Mouse (Mus musculus) liver, adult 2 months (tissue): Measurements from ENCODE around the gene Lrp3. TPM values are rescaled to one million over a fixed set of nuclear protein-coding genes. Genes with fewer than 3 reads are reported as not detected.

ENCODE experiments used
- DNase-seq: peaks from one replicate; pipeline ENCODE4 v3.0.0-alpha.2; 2011; ENCODE audit warnings: low read depth, low spot score; ENCODE audit errors: extremely low read depth
- H3K27ac ChIP-seq: fragments of 200-500 bp; replicated peaks from 2 replicates; pipeline ENCODE4 v1.5.1; 2012; ENCODE audit warnings: low read depth, mild to moderate bottlenecking, control low read depth, inconsistent platforms, low read length; ENCODE audit not compliant: insufficient read depth
- H3K27me3 ChIP-seq: fragments of 200-500 bp; 2 replicates; pipeline ENCODE4 v1.6.1; 2012; ENCODE audit warnings: mild to moderate bottlenecking, moderate library complexity, low read length, inconsistent platforms; ENCODE audit not compliant: control insufficient read depth, insufficient read depth
- H3K36me3 ChIP-seq: fragments of 200-500 bp; 2 replicates; pipeline ENCODE4 v1.6.1; 2012; ENCODE audit warnings: low read length, inconsistent platforms; ENCODE audit not compliant: control insufficient read depth, insufficient read depth
- H3K4me1 ChIP-seq: fragments of 200-500 bp; 2 replicates; pipeline ENCODE4 v1.6.1; 2011; ENCODE audit warnings: low read length; ENCODE audit not compliant: control insufficient read depth, insufficient read depth
- H3K4me3 ChIP-seq: fragments of 200-500 bp; 2 replicates; pipeline ENCODE4 v1.5.1; 2011; ENCODE audit warnings: low read depth, mild to moderate bottlenecking, control low read depth, low read length, moderate library complexity; ENCODE audit not compliant: insufficient read depth
- H3K79me2 ChIP-seq: fragments of 200-500 bp; 2 replicates; pipeline ENCODE4 v1.6.1; 2012; ENCODE audit warnings: inconsistent platforms, mild to moderate bottlenecking, low read length, moderate library complexity; ENCODE audit not compliant: control insufficient read depth, insufficient read depth
- H3K9ac ChIP-seq: fragments of 200-500 bp; 2 replicates; pipeline ENCODE4 v1.6.1; 2012; ENCODE audit warnings: low read depth, mild to moderate bottlenecking, control low read depth, inconsistent platforms, low read length
- CTCF ChIP-seq: fragments of 200-500 bp; IDR thresholded peaks from 2 replicates; pipeline ENCODE4 v1.5.1; 2011; ENCODE audit warnings: low read depth, low read length, control low read depth
- POLR2A ChIP-seq: fragments of 200-500 bp; IDR thresholded peaks from 2 replicates; pipeline ENCODE4 v1.6.1; 2011; ENCODE audit warnings: low read length, control low read depth; ENCODE audit not compliant: insufficient read depth; ENCODE audit errors: extremely low read depth
- WGBS: fragments of 180-500 bp; shearing (Covaris S2); methylation state at CpG from one replicate; pipeline ENCODE4 v1.1.7; 2018; 5-methylcytosine and 5-hydroxymethylcytosine counted together
- polyA plus RNA-seq: library from polyadenylated mRNA; depleted of rRNA; stranded (reverse); fragments of >200 nt; gene quantifications from 2 replicates; pipeline ENCODE4 v1.2.3, GENCODE M21; 2012
- total RNA-seq: library from RNA; depleted of rRNA; stranded (reverse); fragments of >200 nt; gene quantifications from 2 replicates; pipeline ENCODE4 v1.2.3, GENCODE M21; 2014

Lrp3 gene
- total and polyA plus RNA-seq, 2 experiments, result 6.1 to 15.2 TPM

DNA sequence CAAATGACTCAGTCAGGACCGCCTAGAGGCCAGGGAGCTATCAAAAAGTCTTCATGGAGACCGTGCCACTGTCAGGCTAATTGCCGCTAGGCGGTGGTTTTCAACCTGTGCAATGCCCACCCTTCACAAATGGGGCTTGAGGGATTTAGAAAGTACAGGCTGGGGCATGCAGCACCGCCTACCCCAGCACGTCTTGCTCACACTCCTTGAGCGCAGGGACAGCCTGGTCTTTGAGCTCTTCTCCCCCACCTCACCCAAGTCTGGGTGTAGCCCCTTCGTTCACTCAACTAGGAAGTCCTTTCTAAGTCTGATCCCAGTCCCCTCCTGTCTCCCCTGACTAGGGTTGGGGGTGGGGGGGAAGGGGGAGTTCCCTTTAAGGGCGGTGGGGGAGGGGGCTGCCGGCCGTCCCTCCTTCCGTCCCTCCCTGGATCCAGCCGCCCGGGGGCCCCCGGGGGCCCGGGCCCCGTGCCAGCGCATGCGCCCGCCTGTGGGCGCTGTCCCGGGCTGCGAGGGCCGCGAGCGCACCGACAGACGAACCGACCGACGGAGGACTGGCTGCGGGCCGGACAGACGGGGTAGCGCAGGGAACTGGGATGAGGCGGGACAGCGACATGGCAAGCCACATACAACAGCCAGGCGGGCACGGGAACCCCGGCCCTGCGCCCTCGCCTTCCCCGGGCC lies 29.3 kb downstream of the Lrp3 start, which contains the start of gene Slc7a10:
Gene Slc7a10, plus strand, starts transcription at position 497 of the 681 bp plus-strand sequence.
- Histone ChIP-seq H3K79me2 (no peaks in the 10 kb centered on the region), H3K27me3 (no peaks in the 10 kb centered on the region), H3K36me3 (no peaks in the 10 kb centered on the region), H3K27ac (no peak within 1 kb of the TSS), H3K9ac (peak within 1 kb of the TSS; percentile 53), H3K4me3 (peak within 1 kb of the TSS; percentile 49; the same call in 1 of the 2 replicates), H3K4me1 (no peaks in the 10 kb centered on the region; the same call in 1 of the 2 replicates)
- no peak for TF ChIP-seq POLR2A
- no peak for TF ChIP-seq CTCF
- DNase-seq, result no peak
- WGBS, result 6% methylated on average over 43 of the region's 43 CpGs

DNA sequence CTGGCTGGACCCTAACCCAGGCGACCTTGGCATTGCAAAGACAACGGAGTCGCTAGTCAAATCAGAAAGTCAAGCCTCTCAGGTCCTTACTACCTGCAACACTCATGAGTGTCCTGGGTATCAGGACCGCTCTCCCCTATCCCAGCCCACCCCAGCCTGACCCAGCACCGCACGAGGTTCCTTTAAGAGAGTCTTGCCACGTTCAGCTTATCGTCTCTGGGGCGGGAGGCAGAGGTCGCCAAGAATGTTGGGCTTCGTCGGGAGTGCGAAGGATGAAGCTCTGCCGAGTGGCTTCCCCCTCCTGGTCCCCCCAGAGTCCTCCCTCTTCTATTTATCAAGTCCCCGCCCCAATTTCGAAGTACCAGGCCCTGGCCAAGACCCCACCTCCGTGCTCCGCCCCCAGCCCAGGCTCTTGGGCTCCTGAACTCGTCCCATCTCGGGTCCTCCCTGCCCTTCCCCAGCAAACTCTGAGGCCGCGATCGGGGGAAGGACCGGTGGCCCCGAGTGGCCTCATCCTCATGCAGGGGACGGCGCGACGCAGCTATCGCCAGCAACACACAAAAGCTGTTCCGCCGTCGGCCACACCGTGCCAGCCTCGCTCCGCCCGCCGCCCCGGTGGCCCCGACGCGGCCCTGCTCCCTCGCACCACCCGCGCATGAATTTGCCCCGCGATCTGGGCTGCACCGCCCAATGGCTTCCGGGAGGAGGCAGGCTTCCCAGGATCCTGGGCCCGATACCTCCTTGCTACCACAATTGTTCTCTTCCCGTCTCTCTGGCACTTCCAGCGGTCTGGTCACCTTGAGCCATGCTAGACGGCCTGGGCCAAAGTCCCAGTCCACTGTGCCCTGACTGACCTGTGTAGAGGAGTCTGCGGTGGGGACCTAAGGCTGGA lies 30.2 kb downstream of the Lrp3 start:
- no peaks in the 10 kb centered on the region for H3K79me2 ChIP-seq
- TF ChIP-seq POLR2A (no peak), CTCF (peak; percentile 76)
- peak; percentile 37 for DNase-seq
- H3K4me3 ChIP-seq, result peak overlapping the region; percentile 49; the same call in 1 of the 2 replicates
- 8% methylated on average over 54 of the region's 54 CpGs for WGBS
- H3K36me3 ChIP-seq, result no peaks in the 10 kb centered on the region
- H3K27ac ChIP-seq, result no peak overlapping the region
- no peaks in the 10 kb centered on the region; the same call in 1 of the 2 replicates for H3K4me1 ChIP-seq
- peak overlapping the region; percentile 53 for H3K9ac ChIP-seq
- no peaks in the 10 kb centered on the region for H3K27me3 ChIP-seq

DNA sequence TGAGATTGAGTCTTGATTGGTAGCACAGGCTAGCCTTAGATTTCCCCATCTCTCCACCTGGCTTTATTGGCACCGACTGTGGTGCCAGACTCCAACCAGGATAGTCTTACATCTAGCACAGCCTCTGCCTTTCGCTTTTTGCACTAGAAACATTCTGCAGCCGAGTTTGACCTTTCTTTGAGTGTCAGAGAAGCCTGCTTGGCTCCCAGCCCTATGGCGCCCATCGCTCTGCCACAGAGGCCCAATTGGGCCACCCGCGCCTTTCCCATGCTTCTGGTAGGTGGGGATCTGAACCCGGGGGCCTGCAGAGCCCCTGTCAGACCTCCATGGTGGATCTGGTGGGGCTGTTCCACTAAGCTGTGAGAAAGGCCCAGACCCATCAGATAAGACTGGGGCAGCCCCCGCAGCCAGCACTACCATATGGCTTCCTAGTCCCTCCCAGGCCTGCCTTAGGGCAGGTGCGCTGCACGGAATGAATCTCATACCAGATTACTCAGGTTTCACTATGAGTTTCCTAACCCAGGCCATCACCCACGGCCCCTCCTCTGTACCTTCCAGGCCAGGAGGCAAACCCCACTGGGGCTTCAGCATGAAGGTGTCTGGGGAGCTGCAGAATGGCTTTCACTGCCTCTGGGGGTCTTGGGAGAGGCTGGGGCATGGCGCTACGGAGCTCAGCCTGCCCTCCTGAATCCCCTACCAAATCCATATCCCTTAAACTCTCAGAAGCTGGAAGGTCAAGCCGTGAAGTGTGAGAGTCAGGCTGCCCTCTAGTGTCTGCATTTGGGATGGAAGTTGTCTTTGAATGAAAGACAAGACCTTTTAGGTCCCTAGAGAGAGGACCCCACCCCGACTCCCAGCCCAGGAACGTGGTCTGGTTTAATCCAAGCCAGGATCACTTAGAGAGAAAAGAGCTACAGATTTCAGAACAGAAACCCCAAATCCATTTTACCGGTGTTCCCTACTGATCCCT lies 38.6 kb downstream of the Lrp3 start:
- Histone ChIP-seq H3K36me3 (no peaks in the 10 kb centered on the region), H3K27me3 (no peaks in the 10 kb centered on the region), H3K4me1 (no peaks in the 10 kb centered on the region), H3K9ac (no peak overlapping the region), H3K4me3 (no peak overlapping the region), H3K27ac (no peak overlapping the region), H3K79me2 (no peaks in the 10 kb centered on the region)
- DNase-seq, result peak; percentile 39
- 44% methylated on average over 18 of the region's 18 CpGs for WGBS
- peak; percentile 67 for TF ChIP-seq CTCF
- TF ChIP-seq POLR2A, result no peak

DNA sequence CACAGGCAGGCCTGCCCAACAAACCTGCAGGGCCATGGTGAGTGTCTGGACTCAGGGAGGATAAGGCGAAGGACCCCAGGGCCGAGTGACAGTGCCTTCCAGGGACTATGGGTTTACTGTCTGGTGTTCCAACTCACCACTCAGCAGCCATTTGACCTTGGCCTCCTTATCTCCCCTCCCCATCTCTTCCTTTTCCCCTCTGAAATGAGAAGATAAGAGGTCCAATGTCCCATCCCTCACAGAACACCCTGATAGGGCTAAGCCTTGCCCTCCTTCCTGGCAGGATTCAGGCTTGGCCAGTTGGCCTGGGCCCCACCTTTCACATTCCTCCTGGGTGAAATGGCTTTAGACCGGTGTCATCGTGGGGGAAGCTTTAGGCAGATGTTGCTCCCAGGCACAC lies 39.8 kb downstream of the Lrp3 start:
- no peaks in the 10 kb centered on the region for H3K27me3 ChIP-seq
- WGBS, result 80% methylated on average over 4 of the region's 4 CpGs
- H3K4me3 ChIP-seq, result no peak overlapping the region
- no peaks in the 10 kb centered on the region for H3K36me3 ChIP-seq
- no peak overlapping the region for H3K9ac ChIP-seq
- H3K27ac ChIP-seq, result no peak overlapping the region
- TF ChIP-seq CTCF (no peak), POLR2A (no peak)
- H3K4me1 ChIP-seq, result no peaks in the 10 kb centered on the region
- no peak for DNase-seq
- H3K79me2 ChIP-seq, result no peaks in the 10 kb centered on the region

DNA sequence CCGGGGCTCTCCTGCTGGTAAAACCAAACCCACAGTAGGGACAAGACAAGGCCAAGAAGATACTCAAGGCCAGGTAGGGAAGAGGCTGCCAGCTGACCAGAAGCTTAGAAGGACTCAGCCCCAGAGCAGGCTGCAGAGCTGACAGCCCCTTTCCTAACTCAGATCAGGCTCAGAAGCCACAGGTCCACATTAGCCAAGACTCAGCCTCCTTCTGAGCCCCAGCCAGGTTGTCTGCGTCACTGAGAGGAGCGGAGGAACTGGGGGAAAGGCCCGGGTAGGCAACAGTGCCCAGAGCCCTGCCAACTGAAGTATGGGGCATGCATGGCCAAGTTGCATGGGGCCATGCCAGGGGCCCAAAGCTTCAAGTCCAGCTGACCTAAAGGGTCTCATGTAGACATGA lies 42.8 kb downstream of the Lrp3 start:
- Histone ChIP-seq H3K4me3 (no peak overlapping the region), H3K27ac (no peak overlapping the region), H3K36me3 (no peaks in the 10 kb centered on the region), H3K27me3 (no peaks in the 10 kb centered on the region), H3K4me1 (peaks cover 12% of the 10 kb centered on the region), H3K9ac (no peak overlapping the region), H3K79me2 (no peaks in the 10 kb centered on the region)
- peak; percentile 13 for DNase-seq
- 69% methylated on average over 4 of the region's 4 CpGs for WGBS
- TF ChIP-seq CTCF, result no peak
- TF ChIP-seq POLR2A, result no peak
